Mouse (Mus musculus): ENCODE data around the gene Bpifb6.

DNA sequence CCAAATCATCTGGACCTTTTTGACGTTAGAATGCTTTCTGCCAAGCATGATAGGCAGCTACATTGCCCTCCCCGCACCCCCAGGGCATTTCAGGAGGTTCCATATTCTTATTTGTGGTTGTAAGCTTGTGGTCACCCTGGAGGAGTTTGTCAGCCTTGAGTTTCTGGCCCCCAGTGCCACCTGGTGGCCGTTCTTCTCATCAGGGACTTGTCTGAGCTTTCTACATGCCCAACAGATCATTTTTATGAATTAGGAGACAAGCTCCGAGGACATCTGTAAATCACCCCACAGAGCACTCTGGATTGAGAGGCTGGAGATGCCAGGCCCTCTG is 49.2 kb upstream of the Bpifb6 start:
- TF ChIP-seq GATA1 (IDR thresholded peaks at IDR 0.05; ENCODE audit: low read length) (no peak), TAL1 (IDR thresholded peaks at IDR 0.05; ENCODE audit: low read length) (no peak)

Measured in erythroblast, embryonic 14.5 days (primary cell).